Mouse (Mus musculus): Measurements from ENCODE around the gene Nsf.

Gene Nsf

DNA sequence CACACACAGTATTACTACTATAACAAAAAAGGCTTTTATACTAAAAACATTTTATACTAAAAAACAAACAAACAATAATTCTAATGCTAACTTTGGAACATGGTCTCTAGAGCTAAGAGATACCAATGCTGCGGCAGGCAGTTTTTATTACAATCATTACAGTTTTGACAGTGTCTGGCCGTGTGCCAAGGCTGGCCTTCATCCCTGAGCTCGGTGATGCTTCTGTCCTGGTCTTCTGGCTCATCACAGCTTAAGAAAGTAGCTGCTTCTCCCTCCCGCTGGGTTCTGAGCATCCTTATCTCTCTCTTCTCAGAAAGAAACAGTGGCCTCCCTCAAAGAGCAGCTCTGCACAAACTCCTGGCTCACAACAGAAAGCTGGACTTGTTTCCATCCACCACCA is 123.9 kb downstream of the Nsf start:
- DNase-seq = no peak

DNA sequence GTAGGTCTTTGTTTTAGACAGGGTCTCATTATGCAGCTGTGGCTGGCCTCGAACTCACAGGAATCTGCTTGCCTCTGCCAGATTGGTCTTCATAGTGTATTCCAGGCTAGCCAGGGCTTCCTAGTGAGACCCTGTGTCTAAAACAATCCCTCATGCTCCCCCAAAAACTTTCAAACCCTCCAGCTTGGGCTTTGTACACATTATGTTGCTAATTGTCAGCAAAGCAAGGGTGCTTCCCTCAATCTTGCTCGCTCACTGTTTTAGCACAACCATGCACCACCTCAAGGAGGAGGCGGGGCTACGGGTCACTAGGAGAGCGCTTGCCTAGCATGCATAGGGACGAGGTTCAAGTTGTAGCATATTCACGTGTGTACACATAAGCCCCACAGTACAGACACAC is 125.0 kb downstream of the Nsf start:
- DNase-seq = no peak

DNA sequence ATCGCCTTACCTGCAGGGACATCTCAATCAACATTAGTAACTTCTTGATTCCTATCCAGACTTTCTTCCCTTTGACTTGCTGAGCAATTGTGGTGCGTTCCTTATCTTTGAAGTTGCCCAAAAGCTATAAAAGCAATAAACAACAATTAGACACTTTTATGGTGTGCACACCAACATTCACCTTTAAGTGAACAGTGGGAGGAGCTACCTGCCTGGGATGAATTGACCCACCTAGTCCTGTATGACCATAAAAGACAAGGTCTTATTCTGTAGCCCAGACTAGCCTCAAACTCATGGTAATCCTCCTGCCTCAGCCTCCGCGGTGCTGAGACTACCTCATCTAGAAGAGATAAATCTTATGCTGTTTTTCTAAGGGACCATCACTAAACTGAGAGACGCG is 126.7 kb downstream of the Nsf start:
- DNase-seq = no peak

DNA sequence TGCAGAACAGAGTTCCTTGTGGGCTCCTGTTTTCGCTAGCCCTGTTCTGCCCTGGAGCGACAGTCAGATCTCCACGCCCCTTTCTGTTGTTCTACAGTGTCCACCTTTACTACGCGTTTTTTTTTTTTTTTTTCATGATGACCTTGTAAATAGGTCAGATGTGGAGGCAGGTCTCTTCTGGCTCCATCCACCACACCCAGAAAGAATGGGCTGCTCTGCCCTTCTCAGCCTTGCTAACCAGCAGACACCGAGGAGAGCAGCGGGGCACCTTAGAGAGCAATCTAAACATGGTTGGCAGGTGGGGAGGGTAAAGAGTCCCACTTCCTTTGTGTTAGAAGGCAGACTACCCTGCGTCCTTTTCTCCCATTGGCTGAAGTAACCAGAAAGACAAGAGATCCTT is 137.1 kb downstream of the Nsf start:
- DNase-seq = no peak

DNA sequence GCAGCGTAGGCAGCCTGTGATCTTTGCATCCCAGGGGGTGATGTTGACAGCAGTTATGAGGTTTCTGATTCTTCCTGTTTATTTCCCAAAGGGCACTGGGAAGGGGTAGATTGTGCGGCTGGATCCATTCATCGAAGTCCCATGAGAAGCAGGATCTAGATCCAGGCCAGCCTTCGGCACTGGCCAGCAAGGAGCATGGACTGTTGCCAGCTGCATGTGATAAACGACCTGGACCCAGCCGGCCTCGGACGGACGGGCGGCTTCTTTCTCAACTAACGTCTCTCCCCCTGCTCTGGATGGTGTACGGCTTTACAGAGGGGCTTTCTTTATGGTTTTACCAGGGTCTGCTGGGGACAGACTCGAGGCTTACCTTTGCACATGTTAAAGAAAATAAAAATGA is 137.9 kb downstream of the Nsf start:
- peak; percentile 21 for DNase-seq

DNA sequence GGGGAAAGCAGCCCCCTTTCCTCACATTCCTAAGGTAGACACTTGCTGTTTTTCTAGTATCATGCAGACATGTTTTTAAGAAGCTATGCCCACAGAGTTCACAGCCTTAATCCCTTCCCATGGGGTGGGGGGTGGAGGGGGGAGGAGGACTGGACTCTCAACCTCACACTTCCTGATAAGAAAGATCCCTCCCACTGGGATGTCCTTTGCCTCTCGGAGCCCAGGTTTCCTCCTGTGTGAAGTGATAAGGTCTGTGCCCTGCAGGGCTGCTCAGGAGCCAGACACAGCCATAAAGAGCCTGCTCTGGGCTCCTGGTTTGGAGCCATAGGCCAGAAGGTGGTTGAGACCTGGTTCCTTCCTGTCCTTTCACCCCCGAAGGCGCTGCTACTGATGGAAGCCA is 139.0 kb downstream of the Nsf start:
- DNase-seq = no peak

DNA sequence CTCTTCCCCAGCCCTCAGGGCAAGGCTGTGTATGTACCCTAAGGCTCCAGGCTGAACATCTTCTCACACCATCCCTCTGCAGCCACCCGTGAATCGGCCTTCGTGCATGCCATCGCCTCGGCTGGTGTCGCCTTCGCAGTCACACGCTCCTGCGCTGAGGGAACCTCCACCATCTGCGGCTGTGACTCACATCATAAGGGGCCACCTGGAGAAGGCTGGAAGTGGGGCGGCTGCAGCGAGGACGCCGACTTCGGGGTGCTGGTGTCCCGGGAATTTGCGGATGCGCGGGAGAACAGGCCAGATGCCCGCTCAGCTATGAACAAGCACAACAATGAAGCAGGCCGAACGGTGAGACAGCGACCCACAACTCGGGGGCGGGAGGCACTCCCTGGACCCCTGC is 142.6 kb downstream of the Nsf start:
- no peak for DNase-seq

DNA sequence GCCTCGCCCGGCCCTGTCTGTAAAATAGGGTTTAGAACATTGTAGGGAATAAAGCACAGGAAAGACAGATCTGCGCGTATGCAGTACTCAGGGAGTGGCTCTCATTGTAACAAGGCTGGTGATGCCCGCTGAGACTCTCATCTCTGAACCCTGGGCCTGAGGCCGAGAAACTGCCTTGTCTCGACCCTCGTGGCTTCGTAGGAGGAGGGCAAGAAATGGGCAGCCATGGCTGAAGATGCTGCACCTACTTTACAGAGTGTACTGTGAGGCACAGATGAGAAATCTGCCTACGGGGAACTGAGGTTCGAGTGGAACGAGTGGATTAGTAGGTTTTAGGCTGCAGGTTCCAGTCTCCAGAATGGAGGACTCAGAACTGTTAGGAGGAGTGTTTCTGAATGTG is 143.2 kb downstream of the Nsf start:
- DNase-seq = no peak

DNA sequence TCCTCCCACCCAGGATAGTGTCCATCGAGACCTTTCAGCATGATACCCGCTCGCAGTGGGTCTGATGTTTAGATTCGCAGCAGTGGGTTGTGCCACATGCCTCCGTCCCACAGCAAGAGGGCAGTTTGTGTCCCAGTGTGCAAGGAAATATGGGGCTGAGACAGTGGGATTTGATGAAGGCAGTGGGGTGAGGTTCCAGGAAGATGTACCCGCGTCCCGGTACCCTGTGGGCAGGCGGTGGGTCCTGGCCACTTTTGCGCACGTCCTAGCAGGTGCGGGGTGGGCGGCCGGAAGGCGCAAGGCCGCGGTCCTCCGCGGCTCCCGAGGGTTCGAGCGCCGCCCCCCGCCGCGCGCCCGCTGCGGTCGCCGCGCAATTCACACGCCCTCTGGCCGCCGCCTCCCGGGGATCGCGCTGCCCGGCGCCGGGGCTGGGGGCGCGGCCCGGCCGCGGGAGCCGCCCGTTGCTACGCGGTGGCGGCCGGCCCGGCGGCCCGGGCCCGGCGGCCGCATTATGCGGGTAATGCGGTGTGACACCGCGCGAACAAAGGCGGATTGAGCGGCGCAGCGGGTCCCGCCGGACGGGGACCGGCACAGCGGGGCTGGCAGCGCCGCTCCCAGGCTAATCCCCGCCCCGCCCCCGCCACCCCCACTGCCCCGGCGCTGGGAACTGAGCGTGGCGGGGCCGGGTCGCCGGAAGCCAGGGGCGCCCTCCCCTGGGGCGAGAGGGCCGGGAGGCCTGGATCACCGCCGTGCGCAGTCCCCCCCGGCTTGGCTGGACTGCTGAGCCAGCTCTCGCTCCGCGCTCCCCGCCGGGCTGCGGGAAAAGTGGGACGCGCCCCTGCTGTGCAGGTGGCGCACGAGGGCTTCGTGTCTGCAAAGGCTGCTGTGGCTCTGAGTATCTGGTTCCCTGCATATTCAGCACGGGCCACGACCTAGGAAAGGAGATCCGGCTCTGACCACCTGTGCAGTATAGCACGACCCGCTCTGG is 144.0 kb downstream of the Nsf start:
- DNase-seq = no peak

DNA sequence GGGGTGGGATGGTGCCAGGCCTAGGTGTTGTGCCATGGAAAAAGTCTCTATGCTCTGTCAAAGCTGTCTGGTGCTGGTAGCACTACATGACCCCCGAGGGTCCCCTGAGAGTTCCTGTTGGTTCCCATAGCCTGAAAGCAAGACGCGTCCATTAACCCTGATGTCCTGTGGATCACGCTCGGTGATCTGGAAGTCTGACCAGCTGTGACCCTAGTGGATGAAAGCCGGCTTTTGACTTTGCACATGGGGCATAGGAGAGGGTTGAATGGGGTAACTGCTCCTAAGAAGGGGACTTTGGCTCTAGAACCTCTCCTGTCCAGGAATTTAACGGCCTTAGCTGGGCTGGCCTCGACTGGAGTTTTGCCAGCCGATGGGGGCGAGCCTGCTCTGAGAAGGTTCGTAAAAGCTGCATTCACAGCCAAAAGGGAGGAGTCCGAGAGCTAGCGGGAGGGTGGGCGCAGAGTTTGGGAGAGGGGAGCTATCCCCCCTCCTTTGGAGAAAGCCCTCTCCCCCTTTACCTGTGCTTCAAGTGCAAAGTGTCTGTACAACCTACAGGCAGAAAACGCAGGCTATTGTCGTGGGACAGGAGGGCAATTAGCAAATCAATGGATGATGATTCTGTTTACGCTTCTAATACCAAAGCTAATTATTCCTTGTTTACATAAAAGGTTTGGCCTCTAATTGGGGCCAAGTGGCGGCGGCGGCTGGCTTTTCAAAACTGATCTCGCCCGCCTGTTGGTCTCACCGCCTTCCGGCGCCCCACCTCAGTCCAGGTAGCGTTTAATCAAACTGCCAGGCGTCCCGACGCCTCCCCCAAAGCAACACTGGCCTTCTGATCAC is 144.9 kb downstream of the Nsf start:
- DNase-seq = no peak

DNA sequence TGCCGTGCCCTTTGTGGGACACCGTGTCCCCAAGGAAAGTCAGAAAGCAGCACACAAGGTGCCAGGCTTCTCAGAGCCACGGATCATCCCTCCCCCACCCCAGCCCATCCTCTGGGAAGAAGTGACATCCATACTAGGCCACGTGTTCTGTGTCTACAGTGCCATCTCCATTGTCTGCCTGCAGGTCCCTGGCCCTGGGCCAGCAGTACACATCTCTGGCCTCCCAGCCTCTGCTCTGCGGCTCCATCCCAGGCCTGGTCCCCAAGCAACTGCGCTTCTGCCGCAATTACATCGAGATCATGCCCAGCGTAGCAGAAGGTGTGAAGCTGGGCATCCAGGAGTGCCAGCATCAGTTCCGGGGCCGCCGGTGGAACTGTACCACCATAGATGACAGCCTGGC is 145.9 kb downstream of the Nsf start:
- no peak for DNase-seq

DNA sequence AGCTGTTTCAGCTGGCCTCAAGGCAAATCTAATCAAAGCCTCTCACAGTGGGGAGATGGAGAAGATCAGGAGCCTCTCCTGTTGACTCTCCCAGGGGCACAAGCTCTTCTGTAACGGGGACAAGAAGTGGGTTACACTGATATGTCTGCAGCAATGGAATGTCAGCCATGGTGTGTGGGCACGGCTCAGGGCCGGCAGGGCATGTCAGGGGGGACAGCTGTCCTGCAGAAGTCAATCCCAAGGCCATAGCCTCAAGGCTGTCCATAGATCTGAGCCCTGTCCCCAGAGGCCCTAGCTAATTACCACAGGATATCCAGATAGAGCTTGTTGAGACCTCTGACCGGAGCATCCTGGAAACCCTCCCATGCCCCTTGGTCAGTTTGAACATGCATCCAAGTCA is 149.1 kb downstream of the Nsf start:
- no peak for DNase-seq

DNA sequence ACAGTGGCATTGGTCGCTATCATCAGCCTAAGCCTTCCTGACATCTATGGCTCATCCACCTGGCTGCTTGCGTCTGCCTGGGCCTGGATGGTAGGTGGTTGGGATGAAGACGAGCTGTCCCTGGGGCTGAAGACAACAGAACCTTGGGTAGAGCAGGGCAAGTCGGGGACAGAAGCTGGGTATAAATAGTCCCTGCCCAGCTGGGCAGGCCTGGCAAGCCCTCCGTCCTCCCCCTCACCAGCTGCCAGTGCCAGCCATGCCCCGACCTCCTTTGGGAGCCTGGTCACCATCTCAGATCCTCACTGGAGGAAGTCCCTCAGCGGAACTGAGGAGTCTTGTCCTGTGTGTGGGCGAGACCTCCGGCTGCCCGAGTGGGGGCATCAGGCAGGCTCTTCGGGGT is 149.7 kb downstream of the Nsf start:
- DNase-seq = no peak

DNA sequence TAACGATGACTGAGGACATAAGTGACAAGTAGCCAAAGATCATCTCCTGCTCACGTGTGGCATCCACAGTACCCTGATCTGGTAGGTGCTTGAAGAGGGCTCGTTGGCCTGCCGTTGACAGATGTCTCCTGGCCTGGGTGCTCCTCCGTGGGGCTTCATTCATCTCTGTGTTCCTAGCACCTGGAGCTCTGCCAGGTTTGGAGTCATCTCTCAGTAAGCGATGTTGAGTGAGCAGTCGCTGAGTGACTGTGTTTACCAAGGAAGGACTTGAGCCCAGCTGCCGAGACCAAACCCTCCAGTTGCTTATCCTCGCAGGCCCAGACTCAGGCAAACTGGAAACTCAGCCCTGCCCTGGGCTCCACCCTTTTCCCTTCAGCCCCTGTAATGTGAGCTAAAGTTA is 152.7 kb downstream of the Nsf start:
- peak; percentile 21 for DNase-seq

DNA sequence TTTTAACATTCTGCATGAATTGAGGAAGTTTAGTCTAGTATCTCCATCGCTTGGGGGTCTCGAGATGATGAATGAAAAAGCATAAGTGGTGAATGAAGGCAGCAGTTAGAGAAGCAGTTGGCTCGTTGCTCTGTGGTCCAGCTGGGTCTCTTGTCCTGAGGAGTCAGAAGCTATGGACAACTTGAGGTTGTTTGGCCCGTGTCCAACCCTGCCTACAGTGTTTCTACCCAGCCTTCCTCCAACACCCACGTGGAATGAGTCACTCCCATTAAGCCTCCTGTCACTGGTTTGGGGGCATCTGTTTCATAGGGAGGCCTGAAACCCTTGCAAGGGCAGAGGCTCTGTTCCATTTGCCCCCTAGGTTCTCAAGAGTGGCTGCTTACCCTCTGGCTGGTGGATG is 163.9 kb downstream of the Nsf start:
- DNase-seq = no peak

DNA sequence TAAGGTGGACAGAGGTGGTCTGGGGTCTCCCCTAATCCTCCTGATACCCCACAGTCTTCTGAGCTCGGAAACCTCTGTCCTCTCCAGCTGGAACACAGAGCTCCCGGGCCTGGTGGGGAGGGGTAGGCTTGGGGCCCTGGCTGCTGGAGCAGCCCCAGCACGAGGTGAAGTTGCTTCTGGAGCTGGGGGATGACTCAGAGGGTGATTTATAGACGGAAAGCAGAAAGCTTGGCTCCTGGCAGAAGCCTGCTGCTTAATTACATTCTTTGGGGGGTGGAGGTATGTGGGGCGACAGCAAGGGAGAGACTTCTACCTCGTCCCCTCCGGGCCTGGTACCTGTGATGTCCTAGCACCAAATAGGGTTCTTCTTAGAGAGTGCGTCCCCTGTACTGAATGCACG is 173.7 kb downstream of the Nsf start:
- no peak for DNase-seq

DNA sequence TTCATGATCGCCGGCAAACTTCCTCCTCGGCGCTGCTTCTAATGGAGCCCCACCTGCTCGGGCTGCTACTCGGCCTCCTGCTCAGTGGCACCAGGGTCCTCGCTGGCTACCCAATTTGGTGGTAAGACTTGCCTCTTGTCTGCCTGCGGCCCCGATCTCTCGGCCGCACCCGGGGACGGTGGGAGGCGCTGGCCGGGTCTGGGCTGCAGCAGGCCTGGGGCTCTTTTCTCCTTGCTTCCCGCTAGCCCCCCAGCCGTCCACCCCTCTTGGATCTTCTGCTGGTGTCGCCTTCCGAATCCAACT is 179.7 kb downstream of the Nsf start:
- DNase-seq = no peak

DNA sequence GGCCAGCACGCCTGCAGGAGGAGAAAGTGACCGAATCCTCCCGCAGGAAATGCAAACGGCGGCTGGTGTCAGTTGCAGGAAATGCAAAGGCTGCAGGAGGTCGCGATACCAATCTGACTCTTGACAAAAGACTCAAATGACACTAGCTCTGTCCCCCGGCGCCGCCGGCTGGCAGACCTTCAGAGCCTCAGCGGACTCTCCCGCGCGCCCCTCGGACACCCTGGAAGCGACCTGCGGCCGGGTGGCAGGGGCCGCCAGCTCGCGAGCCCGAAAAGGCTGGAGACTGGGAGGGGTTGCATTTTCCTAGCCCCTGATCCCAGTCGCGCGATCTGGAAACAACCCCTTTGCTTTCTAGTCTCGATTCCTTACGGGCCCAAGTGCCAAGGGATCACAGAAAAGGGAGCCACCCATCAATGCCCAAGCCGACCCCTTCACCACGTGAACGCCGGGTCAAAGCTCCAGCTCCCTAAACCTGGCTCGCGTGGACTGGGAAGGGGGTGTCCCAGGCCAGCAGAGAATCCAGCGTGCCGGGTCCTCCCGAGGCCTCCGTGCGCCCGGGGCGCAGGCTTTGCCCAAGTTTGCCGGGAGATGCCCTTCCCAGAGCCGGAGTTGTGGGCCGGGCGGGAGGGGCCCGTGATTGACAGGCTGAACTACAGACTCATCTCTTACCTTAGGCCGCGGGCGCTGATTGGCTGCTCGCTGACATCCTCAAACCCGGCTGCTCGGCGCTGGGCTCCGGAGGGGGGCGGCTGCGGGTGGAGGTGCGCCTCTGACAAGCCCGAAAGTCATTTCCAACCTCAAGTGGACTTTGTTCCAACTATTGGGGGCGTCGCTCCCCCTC is 180.2 kb downstream of the Nsf start, which contains the start of gene Wnt3:
Gene Wnt3, plus strand, starts transcription at position 764 of the 841 bp plus-strand sequence.
- DNase-seq = no peak

DNA sequence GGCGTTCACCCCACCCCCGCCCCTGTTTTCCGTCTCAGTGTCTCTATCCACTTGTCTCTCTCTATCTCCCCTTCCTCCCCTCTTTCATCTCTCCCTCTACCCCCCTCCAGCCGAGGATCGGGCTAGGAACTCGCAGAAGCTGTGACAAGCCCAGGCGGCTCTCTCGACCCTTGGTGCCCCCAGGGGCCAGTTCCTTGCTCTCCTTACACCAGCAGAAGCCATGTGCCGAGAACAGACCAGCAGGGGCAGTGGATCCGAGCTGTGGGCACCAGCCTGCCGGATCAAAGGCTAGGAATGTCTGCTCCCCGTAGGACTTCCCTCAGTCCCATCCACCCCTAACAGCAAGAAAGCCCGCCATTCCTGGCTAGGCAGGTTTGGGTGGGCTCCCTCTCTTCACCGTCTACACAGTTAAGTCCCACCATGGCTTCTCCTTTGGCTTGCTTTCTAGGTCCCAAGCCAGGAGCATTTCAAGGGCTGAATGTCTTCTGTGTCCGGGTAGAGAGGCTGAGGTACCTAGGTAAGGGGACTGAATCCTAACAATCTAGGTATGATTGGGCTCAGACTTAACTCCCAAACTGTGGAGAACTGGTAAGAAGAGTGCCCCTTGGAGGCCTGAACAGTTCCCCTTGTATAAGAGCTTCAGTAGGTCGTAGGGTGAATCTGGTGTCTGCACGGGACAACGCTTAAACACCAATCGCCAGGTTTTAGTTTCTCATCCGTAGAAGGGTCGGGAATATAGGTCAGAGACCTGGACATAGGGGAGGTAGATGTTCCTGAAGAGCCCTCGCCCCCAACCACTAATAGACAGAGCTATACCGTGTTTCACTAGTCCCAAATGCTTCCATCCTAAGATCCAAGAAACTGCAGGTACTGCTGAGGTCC is 181.1 kb downstream of the Nsf start:
- DNase-seq = no peak

All from lung, postnatal 36 days (tissue).